Mouse (Mus musculus) T-helper 1 cell (primary cell): ENCODE results near the gene Gm4214.
"Not testable (repeated sequence)": the region's sequence is repeated elsewhere in the genome, so short reads cannot be mapped to it uniquely, and the experiment has no call there.

ENCODE experiments used
- in situ Hi-C: fragments of 300-600 bp; cut with MboI, MseI; formaldehyde crosslinking; loops from one replicate; pipeline ENCODE4 v1.15.1; 2025; ENCODE audit warnings: high pct_unique_total_duplicates

Gm4214 gene

DNA sequence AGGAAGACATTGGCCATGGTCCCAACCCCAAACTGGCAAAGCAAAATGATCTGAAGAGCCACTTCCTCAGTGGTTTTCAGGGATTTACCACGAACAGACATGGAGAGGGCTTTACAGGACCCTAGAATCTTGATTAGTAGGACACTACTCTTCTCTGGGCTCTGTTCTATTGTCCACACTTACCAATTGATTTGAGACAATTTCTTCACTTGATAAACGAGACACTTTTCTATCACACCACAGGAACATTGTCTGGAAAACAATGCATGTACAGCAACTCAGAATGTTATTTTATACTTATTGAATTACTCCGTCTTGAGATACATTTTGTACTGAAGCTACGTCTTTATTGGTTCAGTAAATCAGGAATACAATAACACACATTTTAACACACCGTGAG lies at the start of gene Gm4214:
Gm4214 (minus strand) TSS at position 101 of the 400 bp plus-strand sequence.
- in situ Hi-C loops, result not testable (repeated sequence)

GRCm38 (mm10) chr7:23019823-23020222 lies 35.4 kb upstream of the Gm4214 start, which contains the start of gene Gm4216:
Gm4216 (minus strand) TSS chr7:23019923.
- in situ Hi-C loops, result loop anchor here (10.0 kb wide), 1 partner anchor 1695 kb away; no protein-coding TSS in a partner anchor
